Mouse (Mus musculus): ENCODE measurements around the gene Sema3b. TPM values are rescaled to one million over a fixed set of nuclear protein-coding genes. Genes with fewer than 3 reads are reported as not detected.
A peak's percentile ranks its signal among the peaks of the same experiment; 100 is the strongest.

Gene Sema3b
- polyA plus RNA-seq, 1 experiment from 2014 or later: 37.1 TPM

GRCm38 (mm10) chr9:107650225-107650624 is 41.2 kb upstream of the Sema3b start:
- no peaks in the 10 kb centered on the region for H3K27me3 ChIP-seq (replicated peaks; ENCODE audit: control insufficient read depth, insufficient read depth, low read length)
- H3K9me3 ChIP-seq (ENCODE audit: control insufficient read depth): no peaks in the 10 kb centered on the region
- H3K4me3 ChIP-seq (ENCODE audit: low read depth, low read length): no peak overlapping the region
- H3K4me1 ChIP-seq (replicated peaks; ENCODE audit: control insufficient read depth, insufficient read depth, low read length): no peaks in the 10 kb centered on the region
- no peaks in the 10 kb centered on the region; the same call in 1 of the 2 replicates for H3K36me3 ChIP-seq (ENCODE audit: control insufficient read depth, insufficient read depth)
- no peak for TF ChIP-seq CTCF (IDR thresholded peaks at IDR 0.05; ENCODE audit: low read depth)
- H3K9ac ChIP-seq (ENCODE audit: low read depth, low read length): no peak overlapping the region
- WGBS: 69% methylated on average over 7 of the region's 7 CpGs
- no peak overlapping the region for H3K4me2 ChIP-seq (replicated peaks; ENCODE audit: low read depth)
- ATAC-seq: no peak
- no peak overlapping the region for H3K27ac ChIP-seq (ENCODE audit: low read depth, low read length)

GRCm38 (mm10) chr9:107648767-107649166 is 39.7 kb upstream of the Sema3b start:
- WGBS: 47% methylated on average over 3 of the region's 3 CpGs
- TF ChIP-seq CTCF (IDR thresholded peaks at IDR 0.05; ENCODE audit: low read depth): no peak
- no peaks in the 10 kb centered on the region for H3K9me3 ChIP-seq (ENCODE audit: control insufficient read depth)
- no peak overlapping the region for H3K9ac ChIP-seq (ENCODE audit: low read depth, low read length)
- no peaks in the 10 kb centered on the region; the same call in 1 of the 2 replicates for H3K36me3 ChIP-seq (ENCODE audit: control insufficient read depth, insufficient read depth)
- no peak for ATAC-seq
- no peak overlapping the region for H3K4me2 ChIP-seq (replicated peaks; ENCODE audit: low read depth)
- no peak overlapping the region for H3K27ac ChIP-seq (ENCODE audit: low read depth, low read length)
- H3K4me3 ChIP-seq (ENCODE audit: low read depth, low read length): no peak overlapping the region
- no peaks in the 10 kb centered on the region for H3K27me3 ChIP-seq (replicated peaks; ENCODE audit: control insufficient read depth, insufficient read depth, low read length)
- peaks cover 3% of the 10 kb centered on the region; the same call in 1 of the 2 replicates for H3K4me1 ChIP-seq (replicated peaks; ENCODE audit: control insufficient read depth, insufficient read depth, low read length)

GRCm38 (mm10) chr9:107646975-107647374 is 37.9 kb upstream of the Sema3b start:
- Histone ChIP-seq H3K4me2 (replicated peaks; ENCODE audit: low read depth) (no peak overlapping the region), H3K4me1 (replicated peaks; ENCODE audit: control insufficient read depth, insufficient read depth, low read length) (peaks cover 3% of the 10 kb centered on the region; the same call in 1 of the 2 replicates), H3K36me3 (ENCODE audit: control insufficient read depth, insufficient read depth) (no peaks in the 10 kb centered on the region; the same call in 1 of the 2 replicates), H3K4me3 (ENCODE audit: low read depth, low read length) (no peak overlapping the region), H3K9ac (ENCODE audit: low read depth, low read length) (no peak overlapping the region), H3K27ac (ENCODE audit: low read depth, low read length) (no peak overlapping the region), H3K9me3 (ENCODE audit: control insufficient read depth) (no peaks in the 10 kb centered on the region), H3K27me3 (replicated peaks; ENCODE audit: control insufficient read depth, insufficient read depth, low read length) (no peaks in the 10 kb centered on the region)
- no peak for ATAC-seq
- TF ChIP-seq CTCF (IDR thresholded peaks at IDR 0.05; ENCODE audit: low read depth): peak; percentile 40
- WGBS: 72% methylated on average over 6 of the region's 6 CpGs

- 0 out of 2 replicates have a peak overlapping the region, but pooled peaks have one; percentile 35 for H3K4me3 ChIP-seq (ENCODE audit: low read depth, low read length)
- 16% methylated on average over 5 of the region's 5 CpGs for WGBS
- H3K4me1 ChIP-seq (replicated peaks; ENCODE audit: control insufficient read depth, insufficient read depth, low read length): peaks cover 3% of the 10 kb centered on the region; the same call in 1 of the 2 replicates
- peak overlapping the region; percentile 29; the same call in 1 of the 2 replicates for H3K27ac ChIP-seq (ENCODE audit: low read depth, low read length)
- H3K9me3 ChIP-seq (ENCODE audit: control insufficient read depth): no peaks in the 10 kb centered on the region
- H3K4me2 ChIP-seq (replicated peaks; ENCODE audit: low read depth): peak overlapping the region; percentile 72
- TF ChIP-seq CTCF (IDR thresholded peaks at IDR 0.05; ENCODE audit: low read depth): peak; percentile 99
- H3K27me3 ChIP-seq (replicated peaks; ENCODE audit: control insufficient read depth, insufficient read depth, low read length): no peaks in the 10 kb centered on the region
- H3K36me3 ChIP-seq (ENCODE audit: control insufficient read depth, insufficient read depth): no peaks in the 10 kb centered on the region
- no peak overlapping the region for H3K9ac ChIP-seq (ENCODE audit: low read depth, low read length)
- ATAC-seq: peak; percentile 56
Measured at GRCm38 (mm10) chr9:107645577-107645976, 36.5 kb upstream of the Sema3b start.

- no peak overlapping the region for H3K9ac ChIP-seq (ENCODE audit: low read depth, low read length)
- H3K27me3 ChIP-seq (replicated peaks; ENCODE audit: control insufficient read depth, insufficient read depth, low read length): no peaks in the 10 kb centered on the region
- peak overlapping the region; percentile 72 for H3K4me2 ChIP-seq (replicated peaks; ENCODE audit: low read depth)
- H3K36me3 ChIP-seq (ENCODE audit: control insufficient read depth, insufficient read depth): no peaks in the 10 kb centered on the region
- WGBS: 36% methylated on average over 7 of the region's 7 CpGs
- no peak for TF ChIP-seq CTCF (IDR thresholded peaks at IDR 0.05; ENCODE audit: low read depth)
- H3K4me3 ChIP-seq (ENCODE audit: low read depth, low read length): peak overlapping the region; percentile 35
- peak overlapping the region; percentile 71 for H3K27ac ChIP-seq (ENCODE audit: low read depth, low read length)
- peak; percentile 77 for ATAC-seq
- H3K4me1 ChIP-seq (replicated peaks; ENCODE audit: control insufficient read depth, insufficient read depth, low read length): peaks cover 3% of the 10 kb centered on the region; the same call in 1 of the 2 replicates
- H3K9me3 ChIP-seq (ENCODE audit: control insufficient read depth): no peaks in the 10 kb centered on the region
Measured at GRCm38 (mm10) chr9:107645153-107645510, 36.1 kb upstream of the Sema3b start.

GRCm38 (mm10) chr9:107644495-107645152 is 35.6 kb upstream of the Sema3b start:
- TF ChIP-seq CTCF (IDR thresholded peaks at IDR 0.05; ENCODE audit: low read depth): peak; percentile 99
- Histone ChIP-seq H3K4me3 (ENCODE audit: low read depth, low read length) (peak overlapping the region; percentile 35), H3K36me3 (ENCODE audit: control insufficient read depth, insufficient read depth) (no peaks in the 10 kb centered on the region), H3K9ac (ENCODE audit: low read depth, low read length) (peak overlapping the region; percentile 47; the same call in 1 of the 2 replicates), H3K27ac (ENCODE audit: low read depth, low read length) (peak overlapping the region; percentile 71), H3K9me3 (ENCODE audit: control insufficient read depth) (no peaks in the 10 kb centered on the region), H3K27me3 (replicated peaks; ENCODE audit: control insufficient read depth, insufficient read depth, low read length) (no peaks in the 10 kb centered on the region), H3K4me1 (replicated peaks; ENCODE audit: control insufficient read depth, insufficient read depth, low read length) (peaks cover 3% of the 10 kb centered on the region; the same call in 1 of the 2 replicates), H3K4me2 (replicated peaks; ENCODE audit: low read depth) (peak overlapping the region; percentile 72)
- WGBS: 5% methylated on average over 34 of the region's 35 CpGs
- peak; percentile 76 for ATAC-seq

Data from intestine, postnatal 0 days (tissue).